Comparison of ENCODE assay signal across 9 mouse cellular contexts in the genomic region with DNA sequence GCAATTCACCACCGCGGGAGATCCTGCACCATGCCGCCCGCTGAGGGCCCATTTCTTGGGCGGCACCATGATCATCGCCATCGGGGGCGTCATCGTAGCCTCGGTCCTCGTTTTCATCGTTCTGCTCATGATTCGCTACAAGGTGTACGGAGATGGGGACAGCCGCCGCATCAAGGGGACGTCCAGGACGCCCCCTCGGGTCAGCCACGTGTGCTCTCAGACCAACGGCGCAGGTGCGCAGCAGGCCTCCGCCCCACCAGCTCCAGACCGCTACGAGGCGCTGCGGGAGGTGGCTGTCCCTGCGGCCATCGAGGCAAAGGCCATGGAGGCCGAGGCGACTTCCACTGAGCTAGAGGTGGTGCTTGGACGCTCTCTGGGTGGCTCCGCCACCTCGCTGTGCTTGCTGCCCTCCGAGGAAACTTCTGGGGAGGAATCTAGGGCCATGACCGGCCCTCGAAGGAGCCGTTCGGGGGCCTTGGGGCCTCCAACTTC. TPM values are rescaled to one million over a fixed set of nuclear protein-coding genes. Genes with fewer than 3 reads are reported as not detected.
DNase-seq lines count a peak whose midpoint lies in the region; ATAC-seq and TF ChIP-seq lines count a peak whose summit lies in the region.
"Had no signal": no experiment of that assay in that cellular context is flagged by ENCODE, and none has a peak within 500 bp of the region (broad histone marks: within the 10 kb centered on the region; RNA-seq: fewer than 3 reads in every experiment).

No protein-coding gene starts in this region.

- no peaks in the 10 kb centered on the region for H3K9me3 ChIP-seq in heart, embryonic 13.5 days
- no peaks in the 10 kb centered on the region for H3K9me3 ChIP-seq in hindbrain, postnatal 0 days (ENCODE audit: low read length)
- no peaks in the 10 kb centered on the region for H3K9me3 ChIP-seq in midbrain, embryonic 16.5 days (replicated peaks; ENCODE audit: control insufficient read depth, low read length, poor library complexity, severe bottlenecking)

- no peak for ATAC-seq in heart, embryonic 13.5 days (ENCODE audit: extremely low read depth, insufficient number of reproducible peaks, low FRiP score, low TSS enrichment)
- no peak for ATAC-seq in hindbrain, postnatal 0 days
- ATAC-seq in midbrain, embryonic 16.5 days, result no peak

- H3K36me3 ChIP-seq in heart, embryonic 13.5 days, result peaks cover 8% of the 10 kb centered on the region; the same call in 1 of the 2 replicates
- H3K36me3 ChIP-seq in hindbrain, postnatal 0 days (ENCODE audit: insufficient read depth, low read length), result peaks cover 17% of the 10 kb centered on the region
- peaks cover 21% of the 10 kb centered on the region for H3K36me3 ChIP-seq in midbrain, embryonic 16.5 days (ENCODE audit: control insufficient read depth, insufficient read depth, low read length)

- peaks cover 34% of the 10 kb centered on the region for H3K27me3 ChIP-seq in heart, embryonic 13.5 days (replicated peaks)
- no peaks in the 10 kb centered on the region for H3K27me3 ChIP-seq in hindbrain, postnatal 0 days (ENCODE audit: insufficient read depth, low read length)
- no peaks in the 10 kb centered on the region for H3K27me3 ChIP-seq in midbrain, embryonic 16.5 days (ENCODE audit: control insufficient read depth, insufficient read depth, low read depth, low read length)

- peak overlapping the region; percentile 80 for H3K4me2 ChIP-seq in heart, embryonic 13.5 days
- peak overlapping the region; percentile 55 for H3K4me2 ChIP-seq in hindbrain, postnatal 0 days (ENCODE audit: low read depth, low read length)
- peak overlapping the region; percentile 46; the same call in 1 of the 2 replicates for H3K4me2 ChIP-seq in midbrain, embryonic 16.5 days (ENCODE audit: low read length)

- peak; percentile 16; the same call in 1 of the 2 replicates for TF ChIP-seq CTCF in hindbrain, postnatal 0 days (IDR thresholded peaks at IDR 0.05; ENCODE audit: low read depth)

- DNase-seq in heart, postnatal 4 days, result no peak
- DNase-seq in embryo, embryonic 11 days, result peak; percentile 39
- peak; percentile 10 for DNase-seq in hindbrain, postnatal 0 days (ENCODE audit: low spot score)
- no peak for DNase-seq in ovary, postnatal 36 days (ENCODE audit: low spot score)
- DNase-seq in cerebellum, adult 11 months, result no peak
- no peak for DNase-seq in cerebellum, adult 18-20 months

- 13% methylated on average over 40 of the region's 40 CpGs for WGBS in heart, embryonic 13.5 days
- WGBS in hindbrain, postnatal 0 days, result 29% methylated on average over 40 of the region's 40 CpGs
- 17% methylated on average over 40 of the region's 40 CpGs for WGBS in midbrain, embryonic 16.5 days

- no peak overlapping the region for H3K27ac ChIP-seq in heart, embryonic 13.5 days (replicated peaks)
- no peak overlapping the region for H3K27ac ChIP-seq in hindbrain, postnatal 0 days
- no peak overlapping the region for H3K27ac ChIP-seq in midbrain, embryonic 16.5 days (ENCODE audit: low read length)

- H3K4me1 ChIP-seq in heart, embryonic 13.5 days, result peaks cover 24% of the 10 kb centered on the region
- H3K4me1 ChIP-seq in hindbrain, postnatal 0 days (ENCODE audit: insufficient read depth, low read length), result 0 out of 2 replicates have a peak, but pooled peaks cover 8% of the 10 kb centered on the region
- H3K4me1 ChIP-seq in midbrain, embryonic 16.5 days (ENCODE audit: control insufficient read depth, insufficient read depth, low read length), result peaks cover 8% of the 10 kb centered on the region

- H3K4me3 ChIP-seq in heart, embryonic 13.5 days, result peak overlapping the region; percentile 56
- peak overlapping the region; percentile 31 for H3K4me3 ChIP-seq in hindbrain, postnatal 0 days (ENCODE audit: low read length)
- peak overlapping the region; percentile 26; the same call in 1 of the 2 replicates for H3K4me3 ChIP-seq in midbrain, embryonic 16.5 days (ENCODE audit: low read depth, low read length)

- peak overlapping the region; percentile 74 for H3K9ac ChIP-seq in heart, embryonic 13.5 days
- H3K9ac ChIP-seq in hindbrain, postnatal 0 days (replicated peaks; ENCODE audit: low read length), result 0 out of 2 replicates have a peak overlapping the region, but pooled peaks have one; percentile 33
- peak overlapping the region; percentile 21; the same call in 1 of the 2 replicates for H3K9ac ChIP-seq in midbrain, embryonic 16.5 days (ENCODE audit: low read depth, low read length)

RNA-seq across cellular contexts. Expression of gene Lrfn1, which starts 15.0 kb away (rescaled TPM):
- 0.94 and 1.1 TPM in 2 replicates for polyA plus RNA-seq in heart, embryonic 13.5 days (2015; fragmentation: Nextera tagmentation; extraction: Ambion mirVana)
- total RNA-seq in heart, postnatal 4 days (2021), result 1 to 10 TPM; 2.5 to 3.3 TPM
- total RNA-seq in hindbrain, postnatal 0 days (2014; rRNA removed), result 140 and 160 TPM in 2 replicates
- 15.5 and 18.0 TPM in 2 replicates for polyA plus RNA-seq in hindbrain, postnatal 0 days (2015; fragmentation: Nextera tagmentation; extraction: Ambion mirVana)
- polyA plus RNA-seq in midbrain, embryonic 16.5 days (2015; fragmentation: Nextera tagmentation; extraction: Ambion mirVana), result 13.9 and 15.0 TPM in 2 replicates
- polyA plus RNA-seq: CD4-positive, CD25-positive, alpha-beta regulatory T cell, adult 4 months had no signal

RNA-seq across cellular contexts. Expression of gene Gmfg, which starts 29.5 kb away (rescaled TPM):
- 6.9 and 8.4 TPM in 2 replicates for polyA plus RNA-seq in heart, embryonic 13.5 days (2015; fragmentation: Nextera tagmentation; extraction: Ambion mirVana)
- total RNA-seq in heart, postnatal 4 days (2021), result 1 to 10 TPM; 7.1 to 7.5 TPM
- total RNA-seq in hindbrain, postnatal 0 days (2014; rRNA removed), result 0.16 and 2.9 TPM in 2 replicates
- polyA plus RNA-seq in hindbrain, postnatal 0 days (2015; fragmentation: Nextera tagmentation; extraction: Ambion mirVana), result 5.5 and 6.2 TPM in 2 replicates
- polyA plus RNA-seq in midbrain, embryonic 16.5 days (2015; fragmentation: Nextera tagmentation; extraction: Ambion mirVana), result 2.8 and 3.5 TPM in 2 replicates

RNA-seq across cellular contexts. Expression of gene Ifnl2, which starts 43.5 kb away (rescaled TPM):
- polyA plus RNA-seq in heart, embryonic 13.5 days (2015; fragmentation: Nextera tagmentation; extraction: Ambion mirVana), result not detected in 2 replicates
- total RNA-seq in heart, postnatal 4 days (2021), result not detected
- total RNA-seq in hindbrain, postnatal 0 days (2014; rRNA removed), result not detected in 2 replicates
- not detected in 2 replicates for polyA plus RNA-seq in hindbrain, postnatal 0 days (2015; fragmentation: Nextera tagmentation; extraction: Ambion mirVana)
- not detected in 2 replicates for polyA plus RNA-seq in midbrain, embryonic 16.5 days (2015; fragmentation: Nextera tagmentation; extraction: Ambion mirVana)
- polyA plus RNA-seq: CD4-positive, CD25-positive, alpha-beta regulatory T cell, adult 4 months had no signal

RNA-seq across cellular contexts. Expression of gene Ifnl3, which starts 55.9 kb away (rescaled TPM):
- polyA plus RNA-seq in heart, embryonic 13.5 days (2015; fragmentation: Nextera tagmentation; extraction: Ambion mirVana), result not detected in 2 replicates
- not detected for total RNA-seq in heart, postnatal 4 days (2021)
- not detected in 2 replicates for total RNA-seq in hindbrain, postnatal 0 days (2014; rRNA removed)
- polyA plus RNA-seq in hindbrain, postnatal 0 days (2015; fragmentation: Nextera tagmentation; extraction: Ambion mirVana), result not detected in 2 replicates
- polyA plus RNA-seq in midbrain, embryonic 16.5 days (2015; fragmentation: Nextera tagmentation; extraction: Ambion mirVana), result not detected in 2 replicates
- polyA plus RNA-seq: CD4-positive, CD25-positive, alpha-beta regulatory T cell, adult 4 months had no signal

Comparison
In these comparisons a context has a peak if more than half of its experiments do, and no peak if none do; other contexts are left out.
1. H3K9ac ChIP-seq: peak in every context shown above with its lines; median percentile 74 in heart, embryonic 13.5 days; 33 in hindbrain, postnatal 0 days; 21 in midbrain, embryonic 16.5 days.
2. DNase-seq: peak in embryo, embryonic 11 days (single experiment) and hindbrain, postnatal 0 days (single experiment); none in heart, postnatal 4 days (single experiment), ovary, postnatal 36 days (single experiment), cerebellum, adult 11 months (single experiment) and cerebellum, adult 18-20 months (0 of 2).
3. Peak in every context shown above with its lines, with median percentiles within 50 percentile points of each other: H3K4me2 ChIP-seq and H3K4me3 ChIP-seq.